Mouse (Mus musculus) ES-Bruce4 (cell line): ENCODE results near the gene Ehmt2. TPM values are rescaled to one million over a fixed set of nuclear protein-coding genes. Genes with fewer than 3 reads are reported as not detected.

Experiments used
- H3K27ac ChIP-seq: 2 replicates; pipeline ENCODE4 v1.5.1; 2012; ENCODE audit warnings: low read length, inconsistent platforms; ENCODE audit not compliant: insufficient read depth
- H3K27me3 ChIP-seq: 2 replicates; pipeline ENCODE4 v1.6.1; 2012; ENCODE audit warnings: mild to moderate bottlenecking, low read length, inconsistent platforms; ENCODE audit not compliant: control insufficient read depth, poor library complexity, insufficient read depth, severe bottlenecking
- H3K36me3 ChIP-seq: 2 replicates; pipeline ENCODE4 v1.6.1; 2012; ENCODE audit warnings: inconsistent platforms, mild to moderate bottlenecking, low read length, moderate library complexity; ENCODE audit not compliant: control insufficient read depth, poor library complexity, insufficient read depth, severe bottlenecking
- H3K4me1 ChIP-seq: one replicate; pipeline ENCODE4 v1.8.1; 2011; ENCODE audit warnings: low read length; ENCODE audit not compliant: control insufficient read depth, insufficient read depth
- H3K4me3 ChIP-seq: 2 replicates; pipeline ENCODE4 v1.5.1; 2011; ENCODE audit warnings: low read depth, mild to moderate bottlenecking, low read length
- H3K9ac ChIP-seq: 2 replicates; pipeline ENCODE4 v1.6.1; 2012; ENCODE audit warnings: low read depth, mild to moderate bottlenecking, inconsistent platforms; ENCODE audit not compliant: poor library complexity, severe bottlenecking
- H3K9me3 ChIP-seq: replicated peaks from 2 replicates; pipeline ENCODE4 v1.6.1; 2012; ENCODE audit warnings: mild to moderate bottlenecking, low read length, inconsistent platforms; ENCODE audit not compliant: control insufficient read depth, poor library complexity, insufficient read depth, severe bottlenecking
- CTCF ChIP-seq: IDR thresholded peaks from one replicate; pipeline ENCODE4 v1.8.1; 2011; ENCODE audit warnings: low read depth, low read length
- EP300 ChIP-seq: IDR thresholded peaks from 2 replicates; pipeline ENCODE4 v1.6.1; 2011; ENCODE audit warnings: low read depth, low read length; ENCODE audit not compliant: insufficient read depth
- POLR2A ChIP-seq: IDR thresholded peaks from one replicate; pipeline ENCODE4 v1.8.1; 2011; ENCODE audit warnings: low read length; ENCODE audit not compliant: insufficient read depth
- polyA plus RNA-seq: library from polyadenylated mRNA; stranded (reverse); fragments of >200 nt; gene quantifications from 2 replicates; pipeline ENCODE4 v1.2.4, GENCODE M21; 2011; ENCODE audit warnings: low read depth; ENCODE audit not compliant: missing spikeins, insufficient read depth, insufficient read length

Gene Ehmt2
- polyA plus RNA-seq, 1 experiment, result 60.9 TPM

- Histone ChIP-seq H3K9ac (no peak overlapping the region), H3K27ac (no peak overlapping the region), H3K36me3 (no peaks in the 10 kb centered on the region), H3K9me3 (no peaks in the 10 kb centered on the region), H3K4me3 (no peak overlapping the region), H3K4me1 (no peaks in the 10 kb centered on the region), H3K27me3 (no peaks in the 10 kb centered on the region)
- TF ChIP-seq CTCF, result no peak
- TF ChIP-seq POLR2A, result no peak
- TF ChIP-seq EP300, result no peak
Observed at GRCm38 (mm10) chr17:34924258-34924657, 26.0 kb downstream of the Ehmt2 start.

- Histone ChIP-seq H3K9ac (peak overlapping the region; percentile 15; the same call in 1 of the 2 replicates), H3K4me3 (0 out of 2 replicates have a peak overlapping the region, but pooled peaks have one; percentile 50)
- TF ChIP-seq CTCF (no peak), EP300 (no peak), POLR2A (no peak)
Observed at GRCm38 (mm10) chr17:34927306-34928019, 29.2 kb downstream of the Ehmt2 start.

GRCm38 (mm10) chr17:34928841-34929240, 30.6 kb downstream of the Ehmt2 start:
- H3K4me3 ChIP-seq, result no peak overlapping the region
- TF ChIP-seq POLR2A, result no peak
- TF ChIP-seq EP300, result no peak
- TF ChIP-seq CTCF, result no peak
- H3K27ac ChIP-seq, result no peak overlapping the region
- no peaks in the 10 kb centered on the region for H3K36me3 ChIP-seq
- no peaks in the 10 kb centered on the region for H3K27me3 ChIP-seq
- no peaks in the 10 kb centered on the region for H3K9me3 ChIP-seq
- H3K9ac ChIP-seq, result no peak overlapping the region
- no peaks in the 10 kb centered on the region for H3K4me1 ChIP-seq

More at GRCm38 (mm10) chr17:34927306-34928019, 29.2 kb downstream of the Ehmt2 start:
- H3K4me1 ChIP-seq, result no peaks in the 10 kb centered on the region
- no peaks in the 10 kb centered on the region for H3K9me3 ChIP-seq
- H3K27ac ChIP-seq, result no peak overlapping the region
- no peaks in the 10 kb centered on the region for H3K27me3 ChIP-seq
- no peaks in the 10 kb centered on the region for H3K36me3 ChIP-seq

GRCm38 (mm10) chr17:34931061-34931734, 32.9 kb downstream of the Ehmt2 start, which contains the start of gene Neu1:
Gene Neu1 (plus strand): TSS chr17:34931253.
- TF ChIP-seq CTCF, result peak; percentile 53
- TF ChIP-seq POLR2A, result no peak
- H3K9ac ChIP-seq, result peak within 1 kb of the TSS; percentile 60
- no peaks in the 10 kb centered on the region for H3K9me3 ChIP-seq
- peaks cover 2% of the 10 kb centered on the region for H3K4me1 ChIP-seq
- peak within 1 kb of the TSS; percentile 92 for H3K4me3 ChIP-seq
- no peaks in the 10 kb centered on the region for H3K27me3 ChIP-seq
- H3K36me3 ChIP-seq, result no peaks in the 10 kb centered on the region
- no peak within 1 kb of the TSS for H3K27ac ChIP-seq

GRCm38 (mm10) chr17:34931735-34932098, 33.4 kb downstream of the Ehmt2 start:
- peaks cover 2% of the 10 kb centered on the region for H3K4me1 ChIP-seq
- no peak for TF ChIP-seq CTCF
- no peak for TF ChIP-seq POLR2A
- no peak for TF ChIP-seq EP300
- peak overlapping the region; percentile 92 for H3K4me3 ChIP-seq
- no peaks in the 10 kb centered on the region for H3K36me3 ChIP-seq
- peak overlapping the region; percentile 60 for H3K9ac ChIP-seq
- H3K27ac ChIP-seq, result no peak overlapping the region
- no peaks in the 10 kb centered on the region for H3K9me3 ChIP-seq
- no peaks in the 10 kb centered on the region for H3K27me3 ChIP-seq

GRCm38 (mm10) chr17:34932287-34932686, 34.0 kb downstream of the Ehmt2 start:
- Histone ChIP-seq H3K27me3 (no peaks in the 10 kb centered on the region), H3K9ac (peak overlapping the region; percentile 60; the same call in 1 of the 2 replicates), H3K27ac (no peak overlapping the region), H3K9me3 (no peaks in the 10 kb centered on the region), H3K36me3 (no peaks in the 10 kb centered on the region), H3K4me3 (peak overlapping the region; percentile 92), H3K4me1 (peaks cover 2% of the 10 kb centered on the region)
- TF ChIP-seq CTCF (no peak), EP300 (no peak), POLR2A (no peak)
